Mouse (Mus musculus) small intestine, adult 10 weeks (tissue): ENCODE results near the gene Slc30a2. TPM values are rescaled to one million over a fixed set of nuclear protein-coding genes. Genes with fewer than 3 reads are reported as not detected.

Experiments used
- polyA plus RNA-seq: library from polyadenylated mRNA; stranded (reverse); fragments of 350-450 nt; fragmentation: Illumina TruSeq; extraction: RNeasy Lipid Tissue Mini Kit (QIAGEN cat#74804); gene quantifications from one replicate; pipeline ENCODE4 v1.2.3, GENCODE M21; 2014; ENCODE audit warnings: low replicate concordance

Gene Slc30a2
- polyA plus RNA-seq = 17.2 TPM

GRCm38 (mm10) chr4:134343071-134344031, at the start of gene Slc30a2:
Gene Slc30a2, plus strand, starts transcription at chr4:134343181.

DNA sequence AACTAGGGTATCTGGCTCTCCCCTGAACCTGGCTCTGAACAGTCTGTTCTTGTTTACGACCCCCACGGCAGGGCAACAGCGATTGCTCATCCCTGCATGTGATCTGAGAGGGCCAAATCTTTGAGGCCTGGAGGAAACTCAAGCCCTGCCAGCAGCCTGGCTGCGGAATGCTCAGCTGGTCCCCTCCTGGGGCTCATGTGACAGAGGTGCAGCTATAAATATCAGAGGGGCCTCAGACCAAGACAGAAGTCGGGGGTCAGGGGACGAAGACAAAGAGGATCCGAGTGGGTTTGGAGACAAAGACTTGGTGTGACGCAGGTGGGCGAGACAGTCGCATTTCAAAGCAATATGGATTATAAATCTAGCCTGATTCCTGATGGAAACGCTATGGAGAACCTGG, 28.1 kb upstream of the Slc30a2 start, which contains the start of gene Trim63:
Trim63 (plus strand) TSS at position 245 of the 400 bp plus-strand sequence.

DNA sequence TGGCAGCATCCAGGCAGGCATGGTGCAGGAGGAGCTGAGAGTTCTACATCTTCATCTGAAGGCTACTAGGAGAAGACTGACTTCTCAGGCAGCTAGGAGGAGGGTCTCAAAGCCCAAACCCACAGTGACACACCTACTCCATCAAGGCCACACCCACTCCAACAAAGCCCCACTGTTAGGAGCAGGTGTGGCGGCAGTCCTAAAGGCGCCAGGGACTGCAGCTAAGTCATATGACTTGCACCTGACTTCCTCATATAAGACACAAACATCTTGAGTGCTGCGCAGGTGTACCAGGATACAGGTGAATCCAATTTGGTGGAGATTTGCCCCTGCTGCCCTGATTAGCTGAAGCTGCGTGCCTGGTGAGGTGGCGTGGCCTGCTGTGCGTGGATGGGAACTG, 40.8 kb downstream of the Slc30a2 start, which contains the start of gene Extl1:
Extl1 (minus strand) TSS at position 101 of the 400 bp plus-strand sequence.

GRCm38 (mm10) chr4:134395977-134396825, 53.2 kb downstream of the Slc30a2 start, which contains the start of gene Pafah2:
Gene Pafah2, plus strand, starts transcription at chr4:134396320.

Other genes starting within 250 kb of the Slc30a2 start
- 51.9 TPM for gene Cd52, start 248.1 kb upstream of the Slc30a2 start, polyA plus RNA-seq
- not detected for gene Ubxn11, start 240.6 kb upstream of the Slc30a2 start, polyA plus RNA-seq
- 1.7 TPM for gene Sh3bgrl3, start 214.4 kb upstream of the Slc30a2 start, polyA plus RNA-seq
- 3.7 TPM for gene Cep85, start 156.1 kb upstream of the Slc30a2 start, polyA plus RNA-seq
- gene Gm7534, start 140.2 kb upstream of the Slc30a2 start, polyA plus RNA-seq = not detected
- not detected for gene Catsper4, start 115.8 kb upstream of the Slc30a2 start, polyA plus RNA-seq
- 1.0 TPM for gene Cnksr1, start 104.8 kb upstream of the Slc30a2 start, polyA plus RNA-seq
- gene E130218I03Rik, start 99.5 kb upstream of the Slc30a2 start, polyA plus RNA-seq = not detected
- gene Zfp593, start 97.6 kb upstream of the Slc30a2 start, polyA plus RNA-seq = 0.22 TPM
- not detected for gene Gm30191, start 96.2 kb upstream of the Slc30a2 start, polyA plus RNA-seq
- not detected for gene Grrp1, start 89.1 kb upstream of the Slc30a2 start, polyA plus RNA-seq
- 28.0 TPM for gene Pdik1l, start 55.3 kb upstream of the Slc30a2 start, polyA plus RNA-seq
- gene Trim63, start 28.1 kb upstream of the Slc30a2 start, polyA plus RNA-seq = 0.48 TPM
- not detected for gene Extl1, start 40.7 kb downstream of the Slc30a2 start, polyA plus RNA-seq
- 19.8 TPM for gene Pafah2, start 53.1 kb downstream of the Slc30a2 start, polyA plus RNA-seq
- gene Stmn1, start 125.1 kb downstream of the Slc30a2 start, polyA plus RNA-seq = 73.5 TPM
- 10.1 TPM for gene Paqr7, start 153.5 kb downstream of the Slc30a2 start, polyA plus RNA-seq
- gene Aunip, start 167.8 kb downstream of the Slc30a2 start, polyA plus RNA-seq = 2.0 TPM
- 27.0 TPM for gene Mtfr1l, start 192.2 kb downstream of the Slc30a2 start, polyA plus RNA-seq
- gene Selenon, start 209.0 kb downstream of the Slc30a2 start, polyA plus RNA-seq = 0.45 TPM